Mouse (Mus musculus): ENCODE measurements at regions not wholly inside any gene's neighbourhood (a gene's known extent, or its start where the extent isn't known, plus 50 kb on each side); places are given as distances from the start of the nearest gene placed in this dataset.

- ATAC-seq (replicated peaks; ENCODE audit: insufficient number of reproducible peaks, low FRiP score, low TSS enrichment): no peak
- WGBS (ENCODE audit: insufficient replicate concordance): 71% methylated on average over 5 of the region's 5 CpGs
- no peaks in the 10 kb centered on the region for H3K36me3 ChIP-seq (ENCODE audit: control insufficient read depth, insufficient read depth, low read length)
Observed at GRCm38 (mm10) chr2:106529247-106529646, 163.8 kb upstream of the Mpped2 start.

GRCm38 (mm10) chr2:106529746-106530145 lies 163.3 kb upstream of the Mpped2 start:
- Histone ChIP-seq H3K27ac (ENCODE audit: low read depth, low read length) (no peak overlapping the region), H3K27me3 (ENCODE audit: control insufficient read depth, insufficient read depth, low read length) (no peaks in the 10 kb centered on the region), H3K4me3 (ENCODE audit: low read depth, low read length) (no peak overlapping the region), H3K4me2 (no peak overlapping the region), H3K9ac (ENCODE audit: low read depth, low read length) (no peak overlapping the region), H3K4me1 (ENCODE audit: control insufficient read depth, insufficient read depth, low read length) (no peaks in the 10 kb centered on the region), H3K9me3 (replicated peaks; ENCODE audit: control insufficient read depth, low read length) (no peaks in the 10 kb centered on the region), H3K36me3 (ENCODE audit: control insufficient read depth, insufficient read depth, low read length) (no peaks in the 10 kb centered on the region)
- WGBS (ENCODE audit: insufficient replicate concordance): 56% methylated on average over 2 of the region's 2 CpGs
- ATAC-seq (replicated peaks; ENCODE audit: insufficient number of reproducible peaks, low FRiP score, low TSS enrichment): no peak

More at GRCm38 (mm10) chr2:106529247-106529646, 163.8 kb upstream of the Mpped2 start:
- Histone ChIP-seq H3K27ac (ENCODE audit: low read depth, low read length) (no peak overlapping the region), H3K4me3 (ENCODE audit: low read depth, low read length) (no peak overlapping the region), H3K27me3 (ENCODE audit: control insufficient read depth, insufficient read depth, low read length) (no peaks in the 10 kb centered on the region), H3K9me3 (replicated peaks; ENCODE audit: control insufficient read depth, low read length) (no peaks in the 10 kb centered on the region), H3K4me2 (no peak overlapping the region), H3K9ac (ENCODE audit: low read depth, low read length) (no peak overlapping the region), H3K4me1 (ENCODE audit: control insufficient read depth, insufficient read depth, low read length) (no peaks in the 10 kb centered on the region)

GRCm38 (mm10) chr2:106538329-106538728 lies 154.7 kb upstream of the Mpped2 start:
- Histone ChIP-seq H3K9ac (ENCODE audit: low read depth, low read length) (no peak overlapping the region), H3K4me3 (ENCODE audit: low read depth, low read length) (no peak overlapping the region), H3K27ac (ENCODE audit: low read depth, low read length) (no peak overlapping the region), H3K27me3 (ENCODE audit: control insufficient read depth, insufficient read depth, low read length) (no peaks in the 10 kb centered on the region), H3K36me3 (ENCODE audit: control insufficient read depth, insufficient read depth, low read length) (no peaks in the 10 kb centered on the region), H3K4me2 (no peak overlapping the region), H3K4me1 (ENCODE audit: control insufficient read depth, insufficient read depth, low read length) (peaks cover 4% of the 10 kb centered on the region; the same call in 1 of the 2 replicates), H3K9me3 (replicated peaks; ENCODE audit: control insufficient read depth, low read length) (no peaks in the 10 kb centered on the region)
- 60% methylated on average over 4 of the region's 4 CpGs for WGBS (ENCODE audit: insufficient replicate concordance)
- no peak for ATAC-seq (replicated peaks; ENCODE audit: insufficient number of reproducible peaks, low FRiP score, low TSS enrichment)

- Histone ChIP-seq H3K4me3 (ENCODE audit: low read depth, low read length) (no peak overlapping the region), H3K27me3 (ENCODE audit: control insufficient read depth, insufficient read depth, low read length) (no peaks in the 10 kb centered on the region), H3K4me2 (no peak overlapping the region), H3K27ac (ENCODE audit: low read depth, low read length) (no peak overlapping the region), H3K9me3 (replicated peaks; ENCODE audit: control insufficient read depth, low read length) (no peaks in the 10 kb centered on the region), H3K9ac (ENCODE audit: low read depth, low read length) (no peak overlapping the region), H3K36me3 (ENCODE audit: control insufficient read depth, insufficient read depth, low read length) (no peaks in the 10 kb centered on the region), H3K4me1 (ENCODE audit: control insufficient read depth, insufficient read depth, low read length) (peaks cover 4% of the 10 kb centered on the region; the same call in 1 of the 2 replicates)
- no peak for ATAC-seq (replicated peaks; ENCODE audit: insufficient number of reproducible peaks, low FRiP score, low TSS enrichment)
- 87% methylated on average over 5 of the region's 5 CpGs for WGBS (ENCODE audit: insufficient replicate concordance)
Observed at GRCm38 (mm10) chr2:106540176-106540575, 152.9 kb upstream of the Mpped2 start.

GRCm38 (mm10) chr2:106547117-106547516 lies 146.0 kb upstream of the Mpped2 start:
- Histone ChIP-seq H3K4me2 (no peak overlapping the region), H3K27me3 (ENCODE audit: control insufficient read depth, insufficient read depth, low read length) (no peaks in the 10 kb centered on the region), H3K9me3 (replicated peaks; ENCODE audit: control insufficient read depth, low read length) (no peaks in the 10 kb centered on the region), H3K36me3 (ENCODE audit: control insufficient read depth, insufficient read depth, low read length) (no peaks in the 10 kb centered on the region), H3K9ac (ENCODE audit: low read depth, low read length) (no peak overlapping the region), H3K4me3 (ENCODE audit: low read depth, low read length) (no peak overlapping the region), H3K4me1 (ENCODE audit: control insufficient read depth, insufficient read depth, low read length) (no peaks in the 10 kb centered on the region), H3K27ac (ENCODE audit: low read depth, low read length) (no peak overlapping the region)
- WGBS (ENCODE audit: insufficient replicate concordance): 80% methylated on average over 4 of the region's 4 CpGs
- ATAC-seq (replicated peaks; ENCODE audit: insufficient number of reproducible peaks, low FRiP score, low TSS enrichment): no peak

- H3K27me3 ChIP-seq (ENCODE audit: control insufficient read depth, insufficient read depth, low read length): no peaks in the 10 kb centered on the region
- H3K9me3 ChIP-seq (replicated peaks; ENCODE audit: control insufficient read depth, low read length): no peaks in the 10 kb centered on the region
- H3K9ac ChIP-seq (ENCODE audit: low read depth, low read length): no peak overlapping the region
- H3K4me3 ChIP-seq (ENCODE audit: low read depth, low read length): no peak overlapping the region
- no peaks in the 10 kb centered on the region for H3K4me1 ChIP-seq (ENCODE audit: control insufficient read depth, insufficient read depth, low read length)
- H3K27ac ChIP-seq (ENCODE audit: low read depth, low read length): no peak overlapping the region
- H3K4me2 ChIP-seq: no peak overlapping the region
- ATAC-seq (replicated peaks; ENCODE audit: insufficient number of reproducible peaks, low FRiP score, low TSS enrichment): no peak
- 80% methylated on average over 5 of the region's 5 CpGs for WGBS (ENCODE audit: insufficient replicate concordance)
- H3K36me3 ChIP-seq (ENCODE audit: control insufficient read depth, insufficient read depth, low read length): no peaks in the 10 kb centered on the region
Observed at GRCm38 (mm10) chr2:106553666-106554065, 139.4 kb upstream of the Mpped2 start.

GRCm38 (mm10) chr2:106561571-106562090 lies 131.4 kb upstream of the Mpped2 start:
- H3K36me3 ChIP-seq (ENCODE audit: control insufficient read depth, insufficient read depth, low read length): no peaks in the 10 kb centered on the region
- H3K9me3 ChIP-seq (replicated peaks; ENCODE audit: control insufficient read depth, low read length): no peaks in the 10 kb centered on the region
- H3K9ac ChIP-seq (ENCODE audit: low read depth, low read length): no peak overlapping the region
- 48% methylated on average over 3 of the region's 3 CpGs for WGBS (ENCODE audit: insufficient replicate concordance)
- no peak overlapping the region for H3K4me3 ChIP-seq (ENCODE audit: low read depth, low read length)
- no peak overlapping the region for H3K4me2 ChIP-seq
- no peak overlapping the region for H3K27ac ChIP-seq (ENCODE audit: low read depth, low read length)
- no peaks in the 10 kb centered on the region for H3K27me3 ChIP-seq (ENCODE audit: control insufficient read depth, insufficient read depth, low read length)
- no peaks in the 10 kb centered on the region for H3K4me1 ChIP-seq (ENCODE audit: control insufficient read depth, insufficient read depth, low read length)
- ATAC-seq (replicated peaks; ENCODE audit: insufficient number of reproducible peaks, low FRiP score, low TSS enrichment): no peak

GRCm38 (mm10) chr2:106570226-106570625 lies 122.8 kb upstream of the Mpped2 start:
- H3K4me3 ChIP-seq (ENCODE audit: low read depth, low read length): no peak overlapping the region
- H3K27me3 ChIP-seq (ENCODE audit: control insufficient read depth, insufficient read depth, low read length): no peaks in the 10 kb centered on the region
- H3K9ac ChIP-seq (ENCODE audit: low read depth, low read length): no peak overlapping the region
- no peaks in the 10 kb centered on the region for H3K36me3 ChIP-seq (ENCODE audit: control insufficient read depth, insufficient read depth, low read length)
- H3K4me2 ChIP-seq: no peak overlapping the region
- no peak overlapping the region for H3K27ac ChIP-seq (ENCODE audit: low read depth, low read length)
- ATAC-seq (replicated peaks; ENCODE audit: insufficient number of reproducible peaks, low FRiP score, low TSS enrichment): no peak
- H3K9me3 ChIP-seq (replicated peaks; ENCODE audit: control insufficient read depth, low read length): no peaks in the 10 kb centered on the region
- 83% methylated on average over 1 of the region's 1 CpGs for WGBS (ENCODE audit: insufficient replicate concordance)
- no peaks in the 10 kb centered on the region for H3K4me1 ChIP-seq (ENCODE audit: control insufficient read depth, insufficient read depth, low read length)

GRCm38 (mm10) chr2:106571346-106571745 lies 121.7 kb upstream of the Mpped2 start:
- Histone ChIP-seq H3K4me2 (no peak overlapping the region), H3K27ac (ENCODE audit: low read depth, low read length) (no peak overlapping the region), H3K9ac (ENCODE audit: low read depth, low read length) (no peak overlapping the region), H3K9me3 (replicated peaks; ENCODE audit: control insufficient read depth, low read length) (no peaks in the 10 kb centered on the region), H3K27me3 (ENCODE audit: control insufficient read depth, insufficient read depth, low read length) (no peaks in the 10 kb centered on the region), H3K36me3 (ENCODE audit: control insufficient read depth, insufficient read depth, low read length) (no peaks in the 10 kb centered on the region), H3K4me3 (ENCODE audit: low read depth, low read length) (no peak overlapping the region), H3K4me1 (ENCODE audit: control insufficient read depth, insufficient read depth, low read length) (no peaks in the 10 kb centered on the region)
- WGBS (ENCODE audit: insufficient replicate concordance): 84% methylated on average over 3 of the region's 3 CpGs
- no peak for ATAC-seq (replicated peaks; ENCODE audit: insufficient number of reproducible peaks, low FRiP score, low TSS enrichment)

All from heart, embryonic 11.5 days (tissue).